Mouse (Mus musculus): Measurements from ENCODE around the gene Sall1.

Sall1 gene

DNA sequence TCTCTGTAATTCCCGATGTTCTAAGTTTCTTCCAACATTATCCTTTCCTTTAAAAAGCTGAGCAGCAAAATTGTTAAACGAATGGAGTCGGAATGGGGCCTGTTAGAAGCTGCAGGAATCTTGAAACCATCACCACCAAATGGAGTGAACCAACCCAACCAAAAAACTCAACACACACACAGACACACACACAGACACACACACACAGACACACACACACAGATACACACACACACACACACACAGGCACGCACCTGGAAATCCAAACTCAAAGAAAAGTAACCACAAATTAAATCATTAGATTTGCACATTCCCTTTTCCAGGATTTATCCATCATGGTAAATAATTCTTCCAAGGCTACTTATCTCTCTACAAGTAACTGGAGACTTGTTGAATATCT lies 5.0 kb downstream of the Sall1 start:
- no peak for DNase-seq (ENCODE audit: low read depth, low spot score)

GRCm38 (mm10) chr8:89037536-89038236 lies 6.3 kb downstream of the Sall1 start:
- DNase-seq (ENCODE audit: low read depth, low spot score) = no peak

- DNase-seq (ENCODE audit: low read depth, low spot score) = no peak
Observed at GRCm38 (mm10) chr8:89032412-89032811, 11.6 kb downstream of the Sall1 start.

DNA sequence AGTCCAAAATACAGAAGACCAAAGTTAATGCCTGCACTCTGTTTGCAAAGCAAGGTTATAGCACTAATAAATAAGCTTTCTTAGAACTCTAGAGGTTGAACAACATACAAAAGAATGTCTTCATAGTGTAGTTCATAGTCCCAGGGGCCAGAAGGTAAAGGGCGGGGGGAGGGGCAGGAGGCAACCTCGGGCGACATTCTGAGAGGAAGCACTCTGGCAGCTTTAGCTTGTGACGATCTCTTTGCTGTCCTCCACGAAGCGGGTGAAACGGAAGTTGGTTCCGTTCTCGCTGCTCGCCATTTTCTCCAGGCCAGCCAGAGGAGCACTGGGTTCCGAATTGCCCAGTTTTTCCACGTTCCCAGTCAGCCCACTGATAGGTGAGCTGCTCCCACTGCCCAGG lies 15.8 kb downstream of the Sall1 start:
- DNase-seq (ENCODE audit: low read depth, low spot score) = no peak

- no peak for DNase-seq (ENCODE audit: low read depth, low spot score)
Observed at GRCm38 (mm10) chr8:89026139-89026520, 17.8 kb downstream of the Sall1 start.

DNA sequence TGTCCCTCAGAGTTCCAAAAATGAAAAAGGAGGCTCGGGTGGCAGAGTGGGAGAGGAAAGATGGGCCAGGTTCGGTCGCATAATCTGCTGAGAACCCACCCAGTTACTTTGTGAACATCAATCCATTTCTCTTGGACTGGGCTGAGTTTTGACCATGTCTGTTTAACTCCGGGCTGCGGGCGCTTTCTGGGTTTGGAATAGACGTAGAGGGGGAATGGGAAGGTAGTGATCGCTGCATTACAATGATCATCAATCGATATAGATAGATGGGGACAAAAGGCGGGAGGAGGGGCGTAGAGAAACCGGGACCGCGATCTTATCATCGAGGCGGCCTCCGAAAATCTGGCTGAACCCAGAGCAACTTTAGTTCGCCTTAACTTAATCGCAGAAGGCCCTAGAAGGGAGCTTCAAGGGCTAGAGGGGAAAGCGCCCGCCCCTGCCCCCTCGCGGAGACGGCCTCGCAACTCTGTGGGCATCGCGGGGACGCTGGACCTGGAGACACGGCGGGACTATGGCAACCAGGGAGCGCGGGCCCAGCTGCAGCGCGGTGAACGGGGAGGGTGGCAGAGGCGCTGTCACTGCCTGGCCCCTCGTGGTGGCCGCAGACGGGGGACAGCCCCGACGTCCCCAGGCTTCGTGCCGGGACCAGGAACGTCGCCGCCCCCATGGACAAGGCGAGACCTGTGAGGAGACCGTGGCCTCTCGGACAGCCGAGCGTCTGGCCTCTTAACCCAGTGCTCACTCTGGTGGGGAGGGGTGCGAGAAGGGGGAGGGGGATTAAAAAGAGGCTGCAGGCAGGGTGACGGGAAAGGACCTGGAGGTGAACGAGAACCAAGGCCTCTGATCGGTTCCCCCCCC lies 18.5 kb downstream of the Sall1 start:
- DNase-seq (ENCODE audit: low read depth, low spot score) = no peak

- DNase-seq (ENCODE audit: low read depth, low spot score) = no peak
Observed at GRCm38 (mm10) chr8:89024796-89025195, 19.2 kb downstream of the Sall1 start.

GRCm38 (mm10) chr8:89021139-89021538 lies 22.8 kb downstream of the Sall1 start:
- DNase-seq (ENCODE audit: low read depth, low spot score) = no peak

DNA sequence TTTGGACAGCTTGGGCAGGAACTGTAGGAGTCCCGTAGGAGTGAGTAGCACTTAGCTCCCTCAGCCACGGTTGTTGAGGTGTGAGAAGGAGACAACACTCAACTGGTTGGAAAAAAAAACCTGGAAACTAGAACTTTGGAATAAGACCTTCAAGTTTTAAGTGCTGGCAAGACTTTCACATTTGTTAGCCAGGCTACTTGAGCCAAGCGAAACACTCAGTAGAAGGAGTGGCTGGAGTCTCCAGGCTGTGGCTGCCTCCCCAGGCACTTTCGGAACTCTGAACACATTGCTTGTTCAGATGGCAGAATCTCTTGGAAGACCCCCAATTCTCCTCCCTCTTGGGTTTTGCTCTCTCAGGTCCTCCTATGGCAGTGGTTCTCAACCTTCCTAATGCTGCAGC lies 26.1 kb downstream of the Sall1 start:
- DNase-seq (ENCODE audit: low read depth, low spot score) = no peak

DNA sequence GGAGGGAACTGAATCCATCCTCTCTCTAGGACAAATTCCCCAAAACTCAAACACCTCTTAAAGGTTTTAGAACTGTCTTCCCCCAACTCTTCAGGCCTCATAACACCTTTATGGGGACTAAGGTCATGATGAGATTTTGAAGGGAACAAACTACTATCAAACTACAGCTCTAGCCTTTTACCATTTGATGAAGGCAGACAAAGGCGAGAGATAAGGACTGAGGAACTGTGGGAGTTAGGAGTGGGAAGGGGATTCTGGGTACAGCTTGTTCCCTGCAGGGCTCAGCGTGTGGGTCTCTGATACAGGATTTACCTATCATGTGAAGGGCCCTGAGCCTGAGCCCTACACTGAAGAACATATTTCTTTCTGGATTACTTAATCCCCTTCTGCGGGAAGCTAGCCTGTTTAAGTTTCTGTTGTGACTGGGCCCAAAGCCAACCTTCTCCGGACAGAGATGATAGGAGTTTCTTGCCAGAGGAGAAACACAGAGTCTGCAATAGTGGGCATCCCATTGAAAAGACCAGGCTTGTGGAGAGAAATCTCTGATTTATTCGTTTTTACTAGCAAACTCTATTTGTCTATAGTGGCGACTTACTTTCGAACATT lies 27.4 kb downstream of the Sall1 start:
- DNase-seq (ENCODE audit: low read depth, low spot score) = no peak

GRCm38 (mm10) chr8:89015539-89015938 lies 28.4 kb downstream of the Sall1 start:
- DNase-seq (ENCODE audit: low read depth, low spot score) = no peak

DNA sequence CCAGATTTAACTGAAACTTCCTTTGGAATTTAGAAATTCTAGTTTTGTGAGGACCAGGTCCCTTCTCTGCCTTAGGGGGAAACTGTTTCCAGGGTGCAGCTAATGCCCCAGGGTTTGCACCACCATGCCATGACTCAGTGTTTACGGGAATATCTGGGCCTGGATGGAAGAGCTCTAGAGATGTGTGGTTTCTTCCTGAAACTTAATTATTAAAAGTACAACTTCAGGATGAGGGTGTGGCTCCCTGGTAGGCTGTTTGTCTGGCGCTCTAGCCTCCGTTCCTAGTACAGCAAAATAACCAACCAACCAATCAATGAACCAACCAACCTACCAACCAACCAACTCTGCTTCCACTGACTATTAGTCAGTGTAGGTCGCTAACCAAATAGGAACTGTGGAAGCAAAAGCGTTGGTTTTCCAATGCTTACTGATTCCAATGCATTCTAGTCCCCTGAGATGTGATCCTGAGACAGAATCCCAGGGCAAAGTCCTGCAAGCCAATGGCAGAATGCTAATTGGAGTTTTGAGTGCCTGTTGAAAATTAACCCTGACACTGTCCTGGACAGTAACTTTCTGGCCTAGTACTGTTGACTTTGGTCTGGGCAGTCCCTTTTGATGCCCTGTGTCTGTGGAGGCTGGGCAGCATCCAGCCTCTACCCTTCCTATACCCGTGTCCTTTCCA lies 31.0 kb downstream of the Sall1 start:
- DNase-seq (ENCODE audit: low read depth, low spot score) = no peak

- no peak for DNase-seq (ENCODE audit: low read depth, low spot score)
Observed at GRCm38 (mm10) chr8:89012024-89012712, 31.8 kb downstream of the Sall1 start.

GRCm38 (mm10) chr8:89008784-89009183 lies 35.2 kb downstream of the Sall1 start:
- no peak for DNase-seq (ENCODE audit: low read depth, low spot score)

- DNase-seq (ENCODE audit: low read depth, low spot score) = no peak
Observed at GRCm38 (mm10) chr8:89007114-89007513, 36.8 kb downstream of the Sall1 start.

- DNase-seq (ENCODE audit: low read depth, low spot score) = no peak
Observed at GRCm38 (mm10) chr8:89006426-89006825, 37.5 kb downstream of the Sall1 start.

- DNase-seq (ENCODE audit: low read depth, low spot score) = no peak
Observed at GRCm38 (mm10) chr8:89005797-89006196, 38.2 kb downstream of the Sall1 start.

- DNase-seq (ENCODE audit: low read depth, low spot score) = no peak
Observed at GRCm38 (mm10) chr8:89004041-89004440, 39.9 kb downstream of the Sall1 start.

DNA sequence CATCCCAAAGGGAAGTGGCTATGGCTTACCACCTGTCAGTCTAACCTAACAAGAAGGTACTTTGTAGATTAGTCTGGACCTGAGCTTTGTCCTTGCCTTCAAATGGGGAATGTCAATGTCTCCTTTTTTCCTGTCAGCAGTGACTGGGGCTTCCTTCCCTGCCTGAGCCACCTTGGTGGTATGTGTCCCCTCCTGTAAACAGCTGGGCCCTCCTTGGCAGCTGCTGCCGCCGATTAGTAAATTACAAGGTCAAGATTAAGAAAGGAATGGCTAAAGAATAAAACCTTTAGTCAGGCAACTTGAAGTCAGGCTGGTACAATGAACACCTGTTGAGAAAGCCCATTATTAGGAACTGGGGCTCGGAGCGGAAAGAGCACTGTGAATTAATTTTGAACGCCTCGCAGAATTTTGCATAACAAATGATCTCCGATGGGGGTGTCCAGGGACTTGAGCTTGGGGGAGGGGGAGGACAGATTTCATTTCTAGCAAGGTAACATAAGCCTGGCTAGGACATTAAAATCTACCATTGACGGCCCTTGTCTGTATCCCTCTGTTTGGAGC lies 40.5 kb downstream of the Sall1 start:
- DNase-seq (ENCODE audit: low read depth, low spot score) = no peak

DNA sequence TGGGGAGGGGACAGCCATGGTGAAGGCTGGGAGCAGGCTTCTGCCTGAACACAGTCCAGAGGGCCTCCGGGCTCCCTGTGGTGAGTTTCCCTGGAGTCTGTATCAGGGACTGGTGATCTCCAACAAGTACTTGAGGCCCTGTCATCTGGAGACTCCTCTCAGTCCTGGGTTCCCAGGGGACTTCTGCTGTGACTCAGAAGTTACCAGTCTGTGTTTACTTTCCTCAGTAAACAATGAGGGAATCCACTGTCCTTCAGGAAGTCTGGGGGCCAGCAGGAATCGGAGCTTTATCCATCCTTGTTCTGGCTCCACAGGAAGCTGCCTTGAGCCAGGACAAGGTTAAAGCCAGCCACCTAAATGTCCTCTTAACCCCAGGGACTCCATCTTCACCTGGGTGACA lies 41.8 kb downstream of the Sall1 start:
- no peak for DNase-seq (ENCODE audit: low read depth, low spot score)

DNA sequence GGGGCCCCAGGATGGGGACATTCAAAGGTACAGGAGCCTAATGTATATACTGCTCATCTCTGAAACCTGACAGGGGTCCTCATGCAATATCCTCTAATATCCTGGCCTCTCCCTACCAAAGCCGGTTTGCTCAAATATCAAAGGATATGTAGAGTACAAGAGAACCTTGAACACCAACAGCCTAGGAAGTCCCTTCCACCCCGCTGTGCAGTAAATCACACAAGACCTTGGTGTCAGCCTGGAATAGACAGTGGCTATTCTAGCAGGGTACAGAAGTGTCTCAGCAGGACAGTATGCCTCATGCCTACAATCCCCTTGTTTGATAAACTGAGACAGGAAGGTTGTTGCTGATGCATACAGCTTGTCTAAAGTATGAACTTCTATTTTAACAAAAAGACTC lies 46.7 kb downstream of the Sall1 start:
- no peak for DNase-seq (ENCODE audit: low read depth, low spot score)

Data from retina, postnatal 7 days (tissue).